Mouse (Mus musculus): ENCODE results near the gene 9030612E09Rik.

DNA sequence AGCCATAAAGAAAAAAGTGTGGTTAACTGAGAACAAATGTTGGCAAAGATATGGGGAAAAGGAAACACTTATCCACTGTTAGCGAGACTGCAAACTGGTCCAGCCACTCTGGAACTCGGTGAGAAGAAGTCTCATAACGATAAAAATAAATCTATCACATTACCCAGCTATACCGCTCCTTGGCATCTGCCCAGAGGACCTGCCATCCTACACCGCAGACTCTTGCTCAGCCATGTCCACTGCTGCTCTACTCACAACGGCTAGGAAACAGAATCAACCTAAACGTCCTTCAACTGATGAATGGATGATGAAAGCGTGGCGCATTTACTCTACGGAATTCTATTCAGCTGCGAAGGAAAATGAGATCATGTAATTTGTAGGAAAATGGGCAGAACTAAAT, 26.0 kb upstream of the 9030612E09Rik start:
- TF ChIP-seq CTCF (IDR thresholded peaks at IDR 0.05; ENCODE audit: low read depth, low read length) (no peak), GATA1 (IDR thresholded peaks at IDR 0.05; ENCODE audit: borderline replicate concordance, low read length) (no peak)

All from G1E (cell line).